Mouse (Mus musculus) cerebellum, adult 2 months (tissue): ENCODE results near the gene Ythdf2. TPM values are rescaled to one million over a fixed set of nuclear protein-coding genes. Genes with fewer than 3 reads are reported as not detected.

Experiments used
- DNase-seq, 2 experiments: peaks; one replicate each; pipeline ENCODE4 v3.0.0; 2021
- H3K27ac ChIP-seq: fragments of 200-500 bp; 2 replicates; pipeline ENCODE4 v1.5.1; 2012; ENCODE audit warnings: low read length, control low read depth, inconsistent platforms; ENCODE audit not compliant: insufficient read depth
- H3K27me3 ChIP-seq: fragments of 200-500 bp; 2 replicates; pipeline ENCODE4 v1.6.1; 2012; ENCODE audit warnings: inconsistent platforms, mild to moderate bottlenecking, low read length, moderate library complexity; ENCODE audit not compliant: control insufficient read depth, insufficient read depth
- H3K4me1 ChIP-seq: fragments of 200-500 bp; 2 replicates; pipeline ENCODE4 v1.6.1; 2011; ENCODE audit warnings: low read length; ENCODE audit not compliant: control insufficient read depth, insufficient read depth
- H3K4me3 ChIP-seq: fragments of 200-500 bp; replicated peaks from 2 replicates; pipeline ENCODE3; 2011; ENCODE audit warnings: mild to moderate bottlenecking, low read depth, low read length, control low read depth; ENCODE audit not compliant: insufficient read depth
- CTCF ChIP-seq: fragments of 200-500 bp; IDR thresholded peaks from 2 replicates; pipeline ENCODE4 v1.5.1; 2011; ENCODE audit warnings: low read depth, mild to moderate bottlenecking, control low read depth, low read length, moderate library complexity, borderline replicate concordance; ENCODE audit not compliant: insufficient read depth
- POLR2A ChIP-seq: fragments of 200-500 bp; IDR thresholded peaks from 2 replicates; pipeline ENCODE4 v1.6.1; 2011; ENCODE audit warnings: low read length, control low read depth, borderline replicate concordance; ENCODE audit not compliant: insufficient read depth
- WGBS: fragments of 180-500 bp; shearing (Covaris S2); methylation state at CpG from one replicate; pipeline ENCODE4 v1.1.7; 2018; 5-methylcytosine and 5-hydroxymethylcytosine counted together
- polyA plus RNA-seq: library from polyadenylated mRNA; depleted of rRNA; stranded (reverse); fragments of >200 nt; gene quantifications from 2 replicates; pipeline ENCODE4 v1.2.3, GENCODE M21; 2012; rRNA removed

Ythdf2 gene
- 20.7 and 20.8 TPM in 2 replicates for polyA plus RNA-seq

DNA sequence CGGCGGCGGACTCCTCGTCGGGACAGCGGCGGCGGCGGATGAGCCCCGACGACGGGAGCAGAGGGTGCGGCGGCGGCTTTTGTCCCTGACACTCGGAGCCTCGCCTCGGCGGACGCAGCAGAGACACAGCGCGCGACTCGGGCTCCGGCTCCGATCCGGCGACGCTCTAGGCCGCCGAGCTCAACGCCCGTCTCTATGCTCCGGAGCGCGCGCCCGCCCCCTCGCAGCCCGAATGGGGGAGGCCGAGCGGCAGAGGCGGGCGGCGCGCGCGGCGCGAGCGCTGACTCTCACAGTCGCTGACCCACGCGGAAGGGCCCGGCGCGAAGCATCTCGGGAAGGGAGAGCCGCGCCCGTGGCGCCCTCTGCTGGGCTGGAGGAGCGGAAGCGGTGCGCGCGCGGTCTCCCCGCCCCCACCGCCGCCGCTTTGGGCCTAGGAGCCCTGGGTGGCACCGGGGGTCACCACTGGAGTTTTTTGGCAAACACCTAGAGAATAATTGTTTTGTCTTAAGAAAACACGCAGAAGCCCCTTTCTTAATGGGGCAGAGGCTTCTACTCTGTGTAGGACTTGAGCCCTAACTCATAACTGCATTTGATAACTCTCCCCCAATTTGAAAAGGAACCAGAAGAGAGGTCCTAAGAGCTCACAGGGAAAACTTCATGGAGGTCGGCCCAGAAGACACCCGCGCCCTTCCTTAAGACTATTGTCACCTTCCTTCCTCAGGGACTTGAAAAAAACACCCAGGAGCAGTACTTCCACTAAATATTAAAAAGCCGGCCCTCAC lies at the start of gene Ythdf2:
TSS of gene Ythdf2 (minus strand) at position 351 of the 782 bp plus-strand sequence.
- peaks cover 3% of the 10 kb centered on the region; the same call in 1 of the 2 replicates for H3K4me1 ChIP-seq
- peak within 1 kb of the TSS; percentile 88 for H3K27ac ChIP-seq
- peak within 1 kb of the TSS; percentile 89 for H3K4me3 ChIP-seq
- DNase-seq = peak; percentile 97
- TF ChIP-seq POLR2A (peak; percentile 52; the same call in 1 of the 2 replicates), CTCF (peak; percentile 61)
- H3K27me3 ChIP-seq = no peaks in the 10 kb centered on the region
- 1% methylated on average over 65 of the region's 78 CpGs for WGBS

DNA sequence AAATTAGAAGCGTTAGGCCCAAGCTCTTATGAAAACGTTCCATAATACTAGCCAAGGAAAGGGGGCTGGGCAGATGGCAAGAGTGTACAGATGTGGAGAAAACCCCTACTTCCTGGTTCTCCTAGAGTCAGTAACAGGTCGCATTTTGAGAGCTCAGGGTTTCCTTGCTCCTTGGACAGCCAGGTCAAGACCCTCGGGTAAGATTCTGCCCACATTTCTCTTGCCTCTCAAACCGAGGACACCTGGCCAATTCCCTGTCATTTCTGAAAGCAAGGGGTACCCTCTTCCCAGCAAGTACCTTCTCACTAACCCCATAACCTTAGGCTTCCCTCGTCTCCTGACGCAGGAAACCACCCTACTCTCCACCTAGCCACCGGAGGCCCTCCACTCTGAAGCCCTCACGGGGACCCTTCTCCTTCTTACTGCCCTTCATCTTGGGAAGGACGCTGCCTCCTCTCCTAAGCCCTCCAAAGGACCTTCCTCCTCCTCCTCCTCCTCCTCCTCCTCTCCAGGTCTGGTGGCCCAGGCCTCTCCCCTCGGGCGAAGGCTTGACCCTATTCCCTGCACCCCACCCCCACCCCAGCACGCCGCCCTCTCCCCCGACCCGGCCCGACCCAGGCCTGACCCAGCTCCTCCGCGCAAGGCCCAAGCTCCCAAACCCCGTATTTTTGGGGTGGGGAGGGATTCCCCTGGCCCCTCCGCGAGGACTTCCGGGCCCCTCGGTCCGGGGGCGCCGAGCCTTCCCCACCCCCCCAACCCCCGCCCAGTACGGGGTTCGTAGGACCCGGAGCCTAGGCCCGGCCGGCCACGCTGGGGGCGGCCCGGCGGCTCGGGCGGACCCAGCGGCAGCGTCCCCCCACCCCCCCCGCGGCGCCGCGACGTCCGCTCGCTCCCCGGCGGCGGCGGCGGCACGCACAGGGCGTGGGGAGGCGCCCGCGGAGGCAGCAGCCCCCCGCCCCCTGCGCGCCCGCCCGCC lies 48.6 kb upstream of the Ythdf2 start:
- DNase-seq = peak; percentile 56 to 69
- 2% methylated on average over 40 of the region's 64 CpGs for WGBS
- Histone ChIP-seq H3K4me1 (peaks cover 3% of the 10 kb centered on the region; the same call in 1 of the 2 replicates), H3K4me3 (peak overlapping the region; percentile 100), H3K27ac (peak overlapping the region; percentile 99), H3K27me3 (peaks cover 2% of the 10 kb centered on the region)
- no peak for TF ChIP-seq POLR2A
- TF ChIP-seq CTCF = no peak

GRCm38 (mm10) chr4:132259248-132259647 lies 47.1 kb upstream of the Ythdf2 start:
- WGBS = 38% methylated on average over 4 of the region's 4 CpGs
- H3K27me3 ChIP-seq = peaks cover 2% of the 10 kb centered on the region
- H3K4me3 ChIP-seq = no peak overlapping the region
- peaks cover 5% of the 10 kb centered on the region; the same call in 1 of the 2 replicates for H3K4me1 ChIP-seq
- no peak for TF ChIP-seq CTCF
- TF ChIP-seq POLR2A = no peak
- DNase-seq = no peak
- no peak overlapping the region for H3K27ac ChIP-seq

- DNase-seq = no peak
- WGBS = 91% methylated on average over 3 of the region's 3 CpGs
- no peak overlapping the region for H3K27ac ChIP-seq
- peaks cover 2% of the 10 kb centered on the region for H3K27me3 ChIP-seq
- H3K4me3 ChIP-seq = no peak overlapping the region
- TF ChIP-seq POLR2A (no peak), CTCF (no peak)
- H3K4me1 ChIP-seq = peaks cover 13% of the 10 kb centered on the region
Observed at GRCm38 (mm10) chr4:132256384-132256783, 44.3 kb upstream of the Ythdf2 start.

DNA sequence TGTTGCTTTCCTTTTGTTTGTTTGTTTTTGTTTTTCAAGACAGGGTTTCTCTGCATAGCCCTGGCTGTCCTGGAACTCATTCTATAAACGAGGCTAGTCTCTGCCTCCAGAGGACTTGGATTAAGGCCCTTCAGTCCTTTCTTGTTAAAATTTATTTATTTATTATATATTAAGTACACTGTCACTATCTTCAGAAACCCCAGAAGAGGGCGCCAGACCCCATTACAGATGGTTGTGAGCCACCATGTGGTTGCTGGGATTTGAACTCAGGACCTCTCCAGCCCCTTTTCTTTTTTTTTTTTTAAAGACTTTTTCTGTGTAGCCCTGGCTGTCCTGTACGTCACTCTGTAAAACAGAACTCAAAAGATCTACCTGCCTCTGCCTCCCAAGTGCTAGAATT lies 42.9 kb upstream of the Ythdf2 start:
- TF ChIP-seq POLR2A (no peak), CTCF (0 out of 2 replicates have a peak, but pooled peaks have one; percentile 8)
- peaks cover 13% of the 10 kb centered on the region for H3K4me1 ChIP-seq
- no peak for DNase-seq
- 81% methylated on average over 3 of the region's 3 CpGs for WGBS
- H3K4me3 ChIP-seq = no peak overlapping the region
- H3K27ac ChIP-seq = no peak overlapping the region
- no peaks in the 10 kb centered on the region for H3K27me3 ChIP-seq

- Histone ChIP-seq H3K4me3 (no peak overlapping the region), H3K4me1 (peaks cover 13% of the 10 kb centered on the region), H3K27me3 (no peaks in the 10 kb centered on the region), H3K27ac (peak overlapping the region; percentile 10; the same call in 1 of the 2 replicates)
- TF ChIP-seq POLR2A = no peak
- no peak for TF ChIP-seq CTCF
- 26% methylated on average over 2 of the region's 2 CpGs for WGBS
- peak in 1 of 2 experiments; percentile 56 for DNase-seq
Observed at GRCm38 (mm10) chr4:132253622-132254021, 41.5 kb upstream of the Ythdf2 start.

DNA sequence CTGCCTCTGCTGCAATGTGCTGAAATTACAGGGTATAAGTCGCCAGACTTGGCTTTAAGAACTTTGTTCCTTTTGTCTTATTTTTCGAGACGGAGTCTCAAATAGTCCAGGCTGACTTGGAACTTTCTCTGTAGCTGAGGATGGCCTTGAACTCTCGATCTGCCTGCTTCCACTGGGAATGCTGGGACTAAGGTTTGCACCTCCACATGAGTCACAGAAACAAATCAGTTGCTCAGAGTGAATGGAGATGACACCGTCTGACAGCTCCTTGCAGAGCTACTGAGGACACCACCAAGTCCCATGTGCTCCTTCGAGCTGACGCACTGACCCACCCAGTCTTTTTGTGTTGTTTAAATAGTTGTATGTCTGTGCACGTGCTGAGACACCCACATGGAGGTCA lies 41.0 kb upstream of the Ythdf2 start:
- WGBS = 85% methylated on average over 8 of the region's 8 CpGs
- Histone ChIP-seq H3K4me1 (peaks cover 12% of the 10 kb centered on the region), H3K4me3 (no peak overlapping the region), H3K27ac (no peak overlapping the region), H3K27me3 (no peaks in the 10 kb centered on the region)
- no peak for DNase-seq
- TF ChIP-seq POLR2A (no peak), CTCF (no peak)
